Mouse (Mus musculus) bone marrow macrophage, adult 2 months (primary cell): ENCODE measurements around the gene Tpp2.

ENCODE experiments used
- CTCF ChIP-seq: IDR thresholded peaks from 2 replicates; pipeline ENCODE4 v1.5.1; 2012; ENCODE audit warnings: low read depth, mild to moderate bottlenecking, low read length, moderate library complexity
- POLR2A ChIP-seq: IDR thresholded peaks from 2 replicates; pipeline ENCODE4 v1.6.1; 2012; ENCODE audit warnings: mild to moderate bottlenecking, low read depth, low read length, borderline replicate concordance

DNA sequence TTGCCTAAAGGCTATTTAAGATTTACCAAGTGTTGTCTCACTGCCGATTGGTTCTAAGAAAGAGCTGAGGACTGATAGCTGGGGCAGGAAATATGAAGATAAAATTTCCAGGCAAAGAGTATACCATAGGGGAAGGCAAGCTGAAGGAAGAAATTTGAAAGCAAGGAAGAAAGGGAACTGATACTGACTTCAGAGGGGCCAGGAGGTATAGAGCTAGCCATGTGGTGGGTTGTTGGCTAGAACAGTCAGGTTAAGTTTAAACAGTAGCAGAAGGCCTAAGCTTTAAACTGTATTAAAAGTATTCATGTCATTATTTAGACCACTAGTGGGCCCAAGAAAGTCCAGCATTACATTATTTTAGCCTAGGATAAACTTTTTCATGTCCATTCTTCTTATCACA lies 31.0 kb upstream of the Tpp2 start:
- TF ChIP-seq CTCF (no peak), POLR2A (no peak)
